Mouse (Mus musculus) cerebellum, adult 11-12 months (tissue): ENCODE data around the gene Tmem231.
A peak's percentile ranks its signal among the peaks of the same experiment; 100 is the strongest.
"Not testable (repeated sequence)": the region's sequence is repeated elsewhere in the genome, so short reads cannot be mapped to it uniquely, and the experiment has no call there.

Source experiments
- DNase-seq: peaks from one replicate; pipeline ENCODE4 v3.0.0; 2022

Gene Tmem231

DNA sequence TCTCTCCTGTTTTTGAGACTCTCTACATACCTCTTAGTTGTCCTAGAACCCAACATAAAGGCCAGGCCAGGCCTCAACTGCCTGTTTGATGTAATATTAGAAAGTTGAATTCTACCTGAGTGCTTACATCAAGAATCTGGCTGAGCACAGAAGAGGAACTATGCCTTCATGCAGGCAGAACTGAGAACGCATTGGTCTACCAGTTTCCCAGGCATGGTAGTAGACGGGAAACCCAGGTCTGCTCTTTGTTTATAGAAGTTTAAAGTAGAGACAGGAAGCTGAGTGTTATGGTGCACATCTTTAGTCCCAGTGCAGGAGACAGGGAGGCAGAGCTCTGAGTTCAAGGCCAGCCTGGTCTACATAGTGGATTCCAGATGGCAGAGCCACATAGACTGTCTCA, 13.5 kb upstream of the Tmem231 start:
- DNase-seq = no peak

DNA sequence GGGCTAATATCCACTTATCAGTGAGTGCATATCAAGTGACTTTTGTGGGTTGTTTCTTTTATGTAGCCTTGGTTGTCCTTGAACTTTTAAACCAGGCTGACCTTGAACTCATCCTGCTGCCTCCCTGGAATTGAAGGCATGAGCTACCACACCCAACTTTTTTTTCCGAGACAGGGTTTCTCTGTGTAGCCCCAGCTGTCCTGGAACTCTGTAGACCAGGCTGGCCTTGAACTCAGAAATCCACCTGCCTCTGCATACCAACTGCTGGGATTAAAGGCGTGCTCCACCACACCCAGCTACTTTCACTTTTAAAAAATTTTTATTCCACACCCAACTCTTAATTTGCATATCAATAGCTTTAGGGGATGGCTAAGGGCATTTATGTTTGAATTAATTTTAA, 9.9 kb upstream of the Tmem231 start:
- DNase-seq = no peak

DNA sequence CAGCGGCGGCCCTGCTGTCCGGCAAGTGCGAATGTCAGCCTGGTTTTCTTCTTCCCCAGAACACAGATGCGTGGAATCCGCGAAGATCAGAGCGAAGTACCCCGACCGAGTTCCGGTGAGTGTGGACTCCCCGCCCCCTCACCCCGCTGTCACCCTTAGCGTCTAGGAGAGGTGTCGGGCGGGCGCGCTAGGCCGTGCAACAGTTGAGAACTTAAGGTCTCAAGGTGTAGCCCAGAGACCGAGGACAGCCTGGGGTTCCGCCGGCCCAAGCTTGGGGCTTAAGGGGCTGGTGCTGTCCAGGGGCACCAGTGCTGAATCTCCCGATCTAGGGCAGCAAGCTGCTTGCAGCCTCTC, 7.4 kb upstream of the Tmem231 start:
- DNase-seq = peak; percentile 64

DNA sequence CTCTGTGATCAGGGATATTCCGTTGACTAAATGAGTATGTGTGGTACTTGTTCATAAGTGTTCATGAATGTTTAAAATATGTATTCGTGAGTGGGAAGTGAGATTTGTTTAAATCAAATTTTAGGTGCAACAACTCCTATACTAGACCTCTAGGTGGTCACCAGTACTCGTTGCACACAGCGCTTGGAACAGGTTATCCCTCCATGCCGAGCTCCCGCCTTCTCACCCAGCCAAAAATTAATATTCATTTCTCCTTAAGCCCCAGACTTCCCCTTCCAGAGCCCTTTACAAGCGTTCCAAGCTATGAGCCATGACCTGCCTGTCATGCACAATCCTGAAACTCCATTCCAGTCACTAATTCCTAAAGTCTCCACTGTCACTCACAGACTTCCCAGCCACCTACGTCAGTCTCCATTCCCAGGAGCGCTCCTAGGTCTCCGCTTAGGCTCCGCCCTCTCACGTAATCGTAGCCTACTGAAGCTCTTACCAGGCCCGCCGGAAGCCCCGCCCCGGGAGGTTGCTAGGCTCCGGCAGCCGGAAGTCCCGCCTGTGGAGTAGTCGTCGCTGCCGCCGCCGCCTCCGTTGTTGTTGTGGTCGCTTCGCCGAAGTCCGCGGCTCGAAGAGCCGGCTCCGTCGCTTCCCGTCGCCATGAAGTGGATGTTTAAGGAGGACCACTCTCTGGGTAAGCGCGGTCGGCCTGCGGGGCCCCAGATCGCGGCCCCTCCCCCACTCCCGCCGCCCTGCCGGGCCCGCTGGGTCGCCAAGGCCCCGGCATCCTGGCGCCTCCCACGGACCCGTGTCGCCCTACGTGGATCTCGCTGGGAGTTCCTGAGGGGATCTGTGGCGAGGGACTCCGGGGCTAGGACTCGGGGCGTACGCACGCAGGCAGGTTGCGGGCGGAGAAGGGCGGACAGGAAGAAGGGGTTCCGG, 6.8 kb upstream of the Tmem231 start, which contains the start of gene Gabarapl2:
Gene Gabarapl2 (plus strand): TSS at position 533 of the 930 bp plus-strand sequence.
- DNase-seq = peak; percentile 98

DNA sequence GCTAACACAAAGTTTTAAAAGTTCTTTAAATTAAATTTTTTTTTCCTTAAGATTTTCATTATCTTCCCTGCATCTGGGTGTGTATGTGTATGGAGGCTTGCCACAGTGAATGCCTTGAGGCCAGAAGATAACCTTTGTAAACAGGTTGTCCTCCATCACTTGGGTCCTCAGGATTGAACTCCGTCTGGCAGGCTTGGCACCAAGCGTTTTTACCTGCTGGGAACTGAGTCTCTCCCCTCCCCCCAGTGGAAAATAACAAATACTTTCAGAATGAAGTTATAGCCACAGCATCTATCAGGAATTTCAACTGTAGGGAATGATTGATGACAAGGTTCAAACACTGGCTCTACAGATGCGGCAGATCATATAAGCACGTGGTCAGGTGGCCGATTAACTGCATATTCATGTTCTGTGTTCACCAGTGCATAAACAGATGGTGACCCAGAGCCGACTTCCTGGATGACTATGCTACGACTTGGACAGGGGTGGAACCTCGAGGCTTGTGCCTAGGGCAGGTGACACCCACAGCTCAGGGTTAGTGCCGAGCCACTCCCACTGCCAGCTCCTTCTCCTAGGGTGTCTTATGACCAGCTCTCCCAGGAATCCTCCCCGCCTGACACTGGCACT, 5.9 kb upstream of the Tmem231 start:
- peak; percentile 83 for DNase-seq

DNA sequence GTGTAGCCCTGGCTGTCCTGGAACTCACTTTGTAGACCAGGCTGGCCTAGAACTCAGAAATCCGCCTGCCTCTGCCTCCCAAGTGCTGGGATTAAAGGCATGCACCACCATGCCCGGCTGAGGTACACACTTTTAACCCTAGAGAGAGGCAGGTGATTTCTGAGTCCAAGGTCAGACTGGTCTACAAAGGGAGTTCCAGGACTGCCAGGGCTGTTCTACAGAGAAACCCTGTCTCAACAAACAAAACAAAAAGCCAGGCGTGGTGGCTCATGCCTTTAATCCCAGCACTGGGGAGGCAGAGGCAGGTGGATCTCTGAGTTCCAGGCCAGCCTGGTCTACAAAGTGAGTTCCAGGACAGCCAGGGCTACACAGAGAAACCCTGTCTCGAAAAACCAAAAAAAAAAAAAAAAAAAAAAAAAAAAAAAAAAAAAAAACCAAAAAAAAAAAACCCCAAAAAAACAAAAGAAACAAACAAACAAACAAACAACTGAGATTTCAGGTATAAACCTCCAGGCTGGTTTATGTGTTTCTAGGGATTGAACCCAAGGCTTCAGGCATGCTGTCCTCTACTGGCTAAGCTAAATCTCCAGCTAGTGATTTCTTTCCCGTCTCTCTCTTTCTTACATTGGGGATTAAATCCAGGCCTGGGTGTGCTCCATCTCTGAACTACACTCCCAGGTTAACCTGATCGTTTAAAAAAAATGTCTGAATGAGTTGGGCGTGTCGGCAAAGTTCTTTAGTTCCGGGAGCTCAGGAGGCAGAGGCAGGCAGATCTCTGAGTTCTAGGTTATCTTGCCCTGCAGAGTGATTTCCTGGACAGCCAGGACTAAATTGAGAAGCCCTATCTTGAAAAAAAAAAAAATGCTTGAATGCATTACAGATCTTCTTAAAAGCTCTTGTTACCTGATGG, 4.7 kb upstream of the Tmem231 start:
- not testable (repeated sequence) for DNase-seq

DNA sequence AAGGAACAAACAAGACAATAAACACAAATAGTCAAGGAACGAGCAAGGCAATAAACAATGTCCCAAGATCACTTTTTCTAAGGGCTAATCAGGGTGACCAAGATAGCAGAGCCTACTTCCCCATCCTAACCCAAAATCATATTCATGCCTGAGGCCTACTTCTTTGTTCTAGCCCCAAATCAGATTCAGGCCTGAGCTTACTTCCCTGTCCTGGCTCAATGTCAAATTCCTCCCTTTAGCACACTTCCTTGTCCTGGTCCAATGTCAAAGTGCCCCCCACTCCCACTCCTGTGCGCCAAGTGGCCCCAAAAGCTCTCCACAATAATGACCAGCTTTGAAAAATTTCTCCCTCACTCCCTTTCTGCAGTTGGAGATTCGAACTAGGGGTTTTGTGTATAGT, 3.5 kb upstream of the Tmem231 start:
- no peak for DNase-seq

DNA sequence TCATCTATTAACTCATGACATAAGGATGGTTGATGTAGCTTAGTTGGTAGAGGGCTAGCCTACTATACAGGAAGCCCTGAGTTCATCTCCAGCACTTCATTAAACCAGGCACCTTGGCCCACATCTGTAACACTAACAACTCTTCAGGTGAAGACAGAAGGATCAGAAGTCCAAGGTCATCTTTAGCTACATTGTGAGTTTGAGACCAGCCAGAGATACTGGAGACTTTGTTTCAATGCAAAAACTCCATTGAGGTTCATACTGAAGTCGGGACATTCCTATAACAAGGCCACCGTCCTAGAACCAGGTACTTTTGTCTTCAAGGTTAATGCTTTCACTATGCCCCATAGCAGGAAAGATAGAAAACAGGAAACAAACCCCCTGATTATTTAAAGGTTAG, 520 bp upstream of the Tmem231 start:
- no peak for DNase-seq

DNA sequence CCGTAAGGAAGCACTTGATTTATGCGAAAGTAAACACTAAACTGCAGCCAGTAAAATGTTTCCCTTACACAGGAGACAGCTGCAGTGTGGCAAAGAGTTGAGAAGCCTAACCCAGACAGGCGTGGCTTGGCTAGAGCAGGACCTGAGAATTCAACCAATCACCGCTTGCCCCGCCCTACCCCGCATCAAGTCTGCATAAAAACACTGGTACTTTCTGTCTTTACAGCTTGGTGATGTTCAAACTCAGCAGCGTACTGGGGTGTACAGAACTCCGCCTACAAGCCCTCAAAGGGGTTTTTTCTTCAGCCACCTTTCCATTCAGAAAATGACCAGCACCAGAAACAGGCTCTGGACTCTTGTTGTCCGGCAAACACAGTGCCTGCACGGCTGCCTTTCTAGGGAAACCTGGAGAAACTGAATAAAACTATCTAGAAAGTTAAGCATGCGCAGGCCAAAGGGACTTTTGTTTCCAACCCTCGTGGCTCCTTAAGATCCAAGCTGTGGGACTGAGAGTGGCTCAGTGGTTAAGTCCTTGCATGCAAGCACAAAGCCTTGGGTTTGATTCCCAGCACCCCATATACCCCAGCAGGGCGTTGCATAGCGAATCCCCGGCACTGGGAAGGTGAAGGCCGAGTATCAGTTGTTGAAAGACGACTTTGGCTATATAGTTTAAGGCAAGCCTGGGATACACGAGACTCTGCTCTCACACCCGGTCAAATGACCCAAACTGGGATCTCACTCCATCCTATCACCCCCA, 923 bp downstream of the Tmem231 start:
- peak; percentile 66 for DNase-seq

DNA sequence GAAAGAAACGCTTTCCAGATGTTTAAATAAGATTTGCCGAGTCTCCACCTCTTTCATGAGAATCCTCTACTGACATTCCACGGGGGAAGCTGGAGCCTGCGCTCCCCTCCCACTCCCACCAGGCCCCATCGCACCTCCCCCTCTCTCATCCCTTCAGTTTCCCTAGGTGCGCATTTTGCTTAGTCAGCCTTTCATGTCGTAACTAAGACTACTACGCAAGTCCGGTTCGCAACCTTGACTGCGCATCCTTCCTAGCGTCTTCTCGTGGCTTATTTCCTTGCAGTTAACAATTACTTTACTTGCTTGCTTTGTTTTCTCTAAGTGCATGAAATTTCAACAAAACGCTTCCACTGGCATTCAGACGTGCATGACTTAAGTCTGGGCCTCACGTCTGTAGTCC, 2.0 kb downstream of the Tmem231 start:
- no peak for DNase-seq

DNA sequence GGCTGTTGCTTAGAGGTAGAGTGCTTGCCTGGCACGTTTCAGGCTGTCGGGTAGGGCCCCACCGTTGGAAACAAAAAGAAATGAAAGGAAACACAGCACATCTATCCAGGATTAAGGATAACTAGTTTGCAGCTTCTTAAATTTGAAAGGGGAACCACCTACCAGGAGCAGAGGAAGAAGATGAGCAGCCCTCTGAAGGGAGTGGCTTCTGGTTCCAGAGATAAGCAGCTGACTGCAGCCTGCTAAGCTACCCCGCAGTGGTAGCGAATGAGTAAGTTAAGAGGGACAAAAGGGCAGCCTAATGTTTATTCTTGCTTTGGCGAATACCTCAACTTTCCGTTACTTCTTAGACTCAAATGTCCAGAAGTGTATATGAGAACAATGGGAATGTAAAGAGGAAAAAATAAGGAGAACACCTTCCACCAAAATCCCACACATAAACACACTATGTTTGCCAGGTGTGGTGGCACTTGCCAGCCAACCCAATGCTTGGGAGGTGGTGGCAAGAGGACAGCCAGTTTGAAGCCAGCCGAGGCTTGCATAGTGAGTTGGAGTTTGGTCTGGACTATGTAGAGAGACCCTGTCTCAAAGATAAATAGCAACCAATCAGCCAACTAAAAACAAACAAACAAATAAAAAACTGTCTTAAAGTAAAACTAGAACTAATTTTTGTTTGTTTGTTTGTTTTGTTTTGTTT, 3.9 kb downstream of the Tmem231 start:
- DNase-seq = no peak

DNA sequence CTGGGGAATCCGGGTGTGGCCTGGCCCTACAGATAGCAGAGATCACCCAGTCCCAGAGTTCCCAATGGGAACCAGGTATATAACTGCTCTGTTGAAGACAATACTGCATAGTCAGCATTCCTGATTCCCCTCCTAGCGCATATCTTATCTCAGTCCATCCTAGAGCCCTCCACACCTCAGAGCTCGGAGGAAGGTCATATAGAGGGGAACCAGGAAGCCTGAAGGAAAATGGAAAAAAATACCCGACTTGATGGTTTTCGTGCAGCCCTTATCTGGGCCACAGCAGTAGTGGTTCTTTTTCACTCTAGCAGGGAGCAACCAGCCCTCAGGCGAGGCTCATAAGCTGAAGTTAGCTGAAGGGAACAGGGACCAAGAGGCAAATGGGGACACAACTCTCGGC, 8.7 kb downstream of the Tmem231 start:
- DNase-seq = no peak

DNA sequence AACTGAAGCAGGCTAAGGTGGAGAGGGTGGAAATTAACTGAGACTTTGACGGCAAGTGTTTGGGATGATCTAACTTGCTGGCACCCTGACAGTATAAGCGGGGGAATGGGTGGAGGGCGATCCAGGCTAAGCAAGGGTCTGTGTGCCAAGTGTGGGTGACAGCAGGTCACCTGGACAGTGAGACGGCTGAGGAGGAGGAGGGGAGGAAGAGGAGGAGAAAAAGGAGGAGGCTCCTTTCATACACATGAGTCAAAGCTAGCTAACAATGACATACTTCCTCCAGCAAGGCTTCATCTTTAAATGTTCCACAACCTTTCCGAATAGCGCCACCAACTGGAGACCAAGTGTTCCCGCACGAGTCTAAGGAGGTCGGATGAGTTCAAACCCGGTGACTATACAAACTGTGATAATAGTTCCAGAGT, 10.3 kb downstream of the Tmem231 start:
- DNase-seq = peak; percentile 75

DNA sequence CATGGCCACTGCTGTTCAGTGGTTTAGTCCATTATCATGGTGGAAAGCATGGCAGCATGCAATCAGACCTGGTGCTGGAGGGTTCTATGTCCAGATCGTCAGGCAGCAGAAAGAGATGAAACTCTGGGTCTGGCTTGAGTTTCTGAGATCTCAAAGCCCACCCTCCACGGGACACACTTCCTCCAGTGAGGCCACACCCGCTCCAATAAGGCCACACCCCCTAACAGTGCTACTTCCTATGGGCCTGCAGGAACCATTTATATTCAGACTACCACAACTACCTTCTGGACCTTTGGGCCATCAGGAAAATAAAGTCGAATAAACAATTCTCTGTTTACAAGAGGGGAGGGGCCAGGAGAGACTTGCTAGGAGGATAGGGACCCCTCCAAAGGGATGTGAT, 12.7 kb downstream of the Tmem231 start:
- DNase-seq = no peak

DNA sequence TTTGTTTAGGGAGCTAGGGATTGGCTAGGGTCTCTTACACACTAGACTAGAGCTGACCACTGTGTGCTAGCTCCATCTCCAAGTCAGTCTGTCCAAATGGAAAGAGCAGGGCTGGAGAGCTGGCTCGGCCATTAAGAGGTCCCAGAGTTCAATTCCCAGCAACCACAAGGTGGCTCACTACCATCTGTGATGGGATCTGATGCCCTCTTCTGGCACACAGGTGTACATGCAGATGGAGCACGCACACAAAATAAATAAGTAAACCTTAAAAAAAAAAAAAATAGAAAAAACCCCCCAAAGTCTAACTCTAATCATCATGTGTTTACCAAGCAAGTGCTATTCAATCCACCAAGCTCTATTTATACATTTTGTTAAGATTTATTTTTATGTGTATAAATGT, 14.0 kb downstream of the Tmem231 start:
- DNase-seq = no peak

DNA sequence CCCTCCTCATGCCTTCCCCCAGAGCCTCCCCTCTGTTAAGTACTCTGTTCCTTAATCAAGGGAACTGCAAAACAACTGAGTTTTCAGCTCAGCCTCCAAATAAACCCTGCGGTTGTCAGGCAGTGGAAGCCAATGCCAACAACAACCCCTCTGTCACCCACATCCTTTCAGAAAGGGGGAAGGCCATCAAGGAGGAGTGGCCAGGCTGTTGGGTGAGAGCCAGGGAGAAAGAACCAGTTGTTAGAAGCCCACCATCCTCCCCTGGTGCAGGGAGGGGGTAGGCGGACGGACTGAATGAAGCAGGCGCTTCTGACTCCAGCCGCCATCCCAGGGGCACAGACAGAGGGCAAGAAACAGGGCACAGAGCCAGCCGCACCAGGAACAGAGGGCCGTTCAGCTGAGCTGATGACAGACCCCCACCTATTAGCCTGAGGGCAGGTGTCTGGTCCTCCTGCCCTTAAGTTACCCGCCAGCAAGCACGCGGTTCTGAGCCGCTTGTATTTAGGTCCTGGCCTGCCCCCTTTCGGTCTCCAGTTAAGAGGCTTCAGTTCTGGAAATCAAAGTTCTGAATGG, 20.7 kb downstream of the Tmem231 start:
- DNase-seq = no peak

DNA sequence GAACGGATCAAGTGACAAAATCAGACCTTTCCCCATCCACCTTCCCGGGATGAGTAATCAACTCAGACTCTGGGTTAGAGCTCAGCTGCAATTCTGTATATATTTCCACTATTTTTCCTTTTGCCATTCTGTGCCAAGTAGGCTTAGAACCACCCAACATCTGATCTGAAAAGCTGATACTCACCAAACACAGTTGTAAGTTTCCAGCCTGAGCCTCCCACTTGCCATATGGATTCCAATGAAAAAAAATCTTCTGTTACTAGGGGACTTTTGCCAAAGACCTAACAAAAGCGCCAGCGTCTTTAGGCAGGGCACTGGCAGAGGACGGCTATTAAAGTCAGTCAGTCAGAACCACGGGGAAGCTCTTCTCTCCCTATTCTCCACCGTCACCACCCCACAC, 22.1 kb downstream of the Tmem231 start:
- no peak for DNase-seq

DNA sequence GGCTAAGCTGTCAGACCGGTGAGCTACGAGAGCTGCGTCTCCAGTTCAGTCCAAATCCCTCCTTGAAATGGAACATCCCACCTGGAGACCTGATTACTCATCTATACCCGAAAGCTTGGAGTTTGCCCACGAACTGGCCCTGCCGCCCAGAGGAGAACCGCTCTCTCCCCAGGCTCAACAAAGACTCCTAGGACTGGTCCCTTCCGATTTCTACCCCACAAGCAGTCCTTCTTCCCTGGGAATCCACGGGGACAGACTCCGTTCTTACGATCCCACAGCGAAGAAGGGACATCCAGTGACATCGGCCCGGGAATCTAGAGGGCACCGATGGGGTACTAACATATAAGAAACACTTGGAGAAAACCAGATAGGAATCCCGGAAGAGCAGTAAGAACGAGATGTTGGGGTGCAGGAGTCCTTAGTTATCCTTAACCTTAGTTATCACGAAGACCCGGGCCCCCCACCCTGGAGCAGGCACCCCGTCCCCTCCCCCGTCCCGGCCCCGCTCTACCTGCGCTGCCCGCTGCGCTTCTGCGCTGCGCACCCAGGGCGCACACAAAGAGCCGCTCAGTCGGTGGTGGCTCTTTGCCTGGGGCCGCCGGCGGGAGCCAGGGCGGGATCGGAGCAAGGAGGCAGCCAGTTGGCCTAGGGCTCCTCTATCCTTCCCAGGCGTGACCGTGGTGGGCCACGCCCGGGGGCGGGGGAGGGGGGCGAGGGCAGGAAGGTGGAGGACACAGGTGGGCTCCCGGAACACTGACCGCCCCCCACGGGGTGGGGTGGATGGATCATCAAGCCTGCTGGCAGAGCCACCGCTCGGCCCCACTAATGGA, 23.8 kb downstream of the Tmem231 start, which contains the start of gene Chst5:
Gene Chst5 (minus strand): TSS at position 827 of the 830 bp plus-strand sequence.
- DNase-seq = peak; percentile 52

DNA sequence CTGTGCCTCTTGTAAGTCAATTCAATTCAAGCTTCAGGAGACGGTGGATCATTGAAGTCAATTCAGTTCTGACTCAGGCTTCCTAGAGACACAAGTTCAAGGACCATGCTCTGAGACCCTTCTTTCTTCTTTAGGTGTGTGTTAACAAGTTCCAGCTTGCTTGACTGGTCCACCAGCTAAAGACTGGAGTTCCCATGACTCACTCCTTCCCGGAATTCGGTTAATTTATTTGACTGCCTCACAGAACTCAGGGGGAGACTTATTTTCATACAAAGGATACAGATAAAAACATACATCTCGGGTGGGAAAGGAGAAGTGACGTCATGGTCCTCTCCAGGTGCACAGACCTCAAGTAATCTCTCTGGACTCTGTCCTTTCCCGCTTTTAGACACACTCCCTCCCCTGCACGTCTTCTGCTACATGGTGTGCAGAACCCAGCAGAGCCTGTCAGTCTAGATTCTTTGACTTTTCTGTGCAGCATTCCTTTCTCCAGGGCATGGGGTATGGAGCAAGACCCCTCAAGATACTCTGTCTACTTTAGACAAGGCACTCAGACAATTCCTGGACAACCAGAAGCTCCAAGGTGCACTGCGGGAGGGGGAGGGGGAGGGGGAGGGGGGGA, 28.1 kb downstream of the Tmem231 start:
- DNase-seq = no peak

DNA sequence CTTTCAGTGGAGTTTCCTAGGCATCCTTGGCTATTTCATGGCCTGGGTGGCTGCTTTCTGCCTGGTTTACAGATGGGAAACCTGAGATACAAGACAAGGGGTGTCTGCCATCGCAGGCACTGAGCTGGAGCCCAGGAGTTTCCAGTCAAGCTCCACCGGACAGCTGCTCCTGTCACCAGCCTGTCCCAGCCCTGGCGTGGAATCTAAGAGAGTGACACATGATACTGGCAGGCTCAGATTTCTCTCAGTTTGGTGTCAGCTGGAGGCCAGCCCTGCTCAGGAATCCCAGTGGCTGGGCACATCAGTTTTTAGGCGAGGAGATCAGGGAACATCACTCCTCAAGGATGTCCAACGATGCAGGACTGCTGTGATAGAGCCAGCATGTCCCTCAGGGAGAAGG, 31.6 kb downstream of the Tmem231 start:
- no peak for DNase-seq
